Mouse (Mus musculus) heart, adult 2 months (tissue): ENCODE measurements around the gene Ctdnep1.

ENCODE experiments used
- CTCF ChIP-seq: fragments of 200-600 bp; IDR thresholded peaks from 2 replicates; pipeline ENCODE4 v1.8.1; 2022; ENCODE audit warnings: antibody characterized with exemption, mild to moderate bottlenecking, moderate library complexity
- EP300 ChIP-seq: fragments of 200-500 bp; IDR thresholded peaks from 2 replicates; pipeline ENCODE4 v1.6.1; 2011; ENCODE audit warnings: low read depth, low read length, control low read depth; ENCODE audit not compliant: insufficient read depth
- POLR2A ChIP-seq: fragments of 200-500 bp; IDR thresholded peaks from 2 replicates; pipeline ENCODE4 v1.6.1; 2011; ENCODE audit warnings: mild to moderate bottlenecking, low read depth, low read length, control low read depth; ENCODE audit not compliant: insufficient read depth

DNA sequence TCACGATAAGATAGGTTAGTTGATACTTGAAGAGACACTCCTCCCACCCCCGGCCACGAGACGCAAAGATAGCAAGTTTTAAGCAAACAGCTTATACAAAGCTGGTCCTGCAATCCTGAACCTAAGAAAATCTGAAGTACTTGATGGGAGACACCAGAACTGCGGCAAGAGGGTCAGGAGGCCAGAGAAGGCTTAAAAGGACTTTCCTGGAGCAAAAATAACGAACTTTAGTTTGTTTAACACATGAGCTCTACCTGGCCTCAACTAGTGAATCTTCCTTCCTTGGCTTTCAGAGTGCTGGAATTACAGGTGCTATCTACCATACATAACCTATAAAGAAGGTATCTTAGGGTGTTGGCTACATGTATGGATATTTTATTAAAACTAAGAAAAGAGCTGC is 46.3 kb upstream of the Ctdnep1 start:
- TF ChIP-seq CTCF (no peak), POLR2A (no peak), EP300 (no peak)
